Mouse (Mus musculus) forebrain, embryonic 13.5 days (tissue): Measurements from ENCODE around the gene Msl1. TPM values are rescaled to one million over a fixed set of nuclear protein-coding genes. Genes with fewer than 3 reads are reported as not detected.

Experiments used
- ATAC-seq: fragments of 200-750 bp; cut with Nextera tagmentation; 2 replicates; pipeline ENCODE4 v1.8.0; 2017
- H3K27ac ChIP-seq: fragments of 300-500 bp; sonication (generic); 2 replicates; pipeline ENCODE4 v1.5.1; 2015; ENCODE audit warnings: inconsistent platforms, mild to moderate bottlenecking, moderate library complexity
- H3K27me3 ChIP-seq: fragments of 300-500 bp; sonication (generic); 2 replicates; pipeline ENCODE4 v1.6.1; 2015; ENCODE audit warnings: mild to moderate bottlenecking, inconsistent platforms
- H3K36me3 ChIP-seq: fragments of 300-500 bp; sonication (generic); 2 replicates; pipeline ENCODE4 v1.6.1; 2015; ENCODE audit warnings: mild to moderate bottlenecking, inconsistent platforms; ENCODE audit not compliant: poor library complexity, severe bottlenecking
- H3K4me1 ChIP-seq: fragments of 300-500 bp; sonication (generic); 2 replicates; pipeline ENCODE4 v1.6.1; 2015; ENCODE audit warnings: inconsistent platforms
- H3K4me2 ChIP-seq: fragments of 300-500 bp; sonication (generic); 2 replicates; pipeline ENCODE4 v1.6.1; 2015; ENCODE audit warnings: inconsistent platforms, mild to moderate bottlenecking, moderate library complexity
- H3K4me3 ChIP-seq: fragments of 300-500 bp; sonication (generic); 2 replicates; pipeline ENCODE4 v1.5.1; 2015; ENCODE audit warnings: mild to moderate bottlenecking, inconsistent platforms
- H3K9ac ChIP-seq: fragments of 300-500 bp; sonication (generic); 2 replicates; pipeline ENCODE4 v1.6.1; 2015; ENCODE audit warnings: mild to moderate bottlenecking, inconsistent platforms
- H3K9me3 ChIP-seq: fragments of 300-500 bp; sonication (generic); replicated peaks from 2 replicates; pipeline ENCODE4 v1.6.1; 2016; ENCODE audit warnings: inconsistent platforms
- WGBS: fragments of 180-500 bp; shearing (Covaris S2); methylation state at CpG from one replicate; pipeline ENCODE4 v1.1.7; 2015; 5-methylcytosine and 5-hydroxymethylcytosine counted together
- polyA plus RNA-seq: library from polyadenylated mRNA; unstranded; fragments of >200 nt; fragmentation: Nextera tagmentation; extraction: Ambion mirVana; gene quantifications from 2 replicates; pipeline ENCODE4 v1.2.1, GENCODE M21; 2015

The Msl1 gene
- polyA plus RNA-seq, 1 experiment from 2014 or later = 31.3 TPM

GRCm38 (mm10) chr11:98773635-98774295 lies 21.6 kb upstream of the Msl1 start:
- ATAC-seq = peak; percentile 83
- Histone ChIP-seq H3K27ac (peak overlapping the region; percentile 36; the same call in 1 of the 2 replicates), H3K9ac (peak overlapping the region; percentile 65; the same call in 1 of the 2 replicates), H3K4me3 (peak overlapping the region; percentile 40), H3K4me2 (peak overlapping the region; percentile 80), H3K27me3 (no peaks in the 10 kb centered on the region), H3K36me3 (peaks cover 30% of the 10 kb centered on the region), H3K9me3 (no peaks in the 10 kb centered on the region), H3K4me1 (peaks cover 61% of the 10 kb centered on the region)
- WGBS = 2% methylated on average over 37 of the region's 37 CpGs

GRCm38 (mm10) chr11:98774582-98775347 lies 20.6 kb upstream of the Msl1 start, which contains the start of gene Nr1d1:
TSS of gene Nr1d1 (minus strand) at chr11:98775333.
- peaks cover 20% of the 10 kb centered on the region for H3K36me3 ChIP-seq
- peak within 1 kb of the TSS; percentile 71 for H3K27ac ChIP-seq
- H3K4me3 ChIP-seq = peak within 1 kb of the TSS; percentile 40
- no peaks in the 10 kb centered on the region for H3K9me3 ChIP-seq
- H3K27me3 ChIP-seq = no peaks in the 10 kb centered on the region
- WGBS = under 1% methylated on average over 22 of the region's 22 CpGs
- H3K9ac ChIP-seq = peak within 1 kb of the TSS; percentile 65
- ATAC-seq = peak; percentile 9; the same call in 1 of the 2 replicates
- H3K4me2 ChIP-seq = peak within 1 kb of the TSS; percentile 80
- peaks cover 51% of the 10 kb centered on the region for H3K4me1 ChIP-seq

GRCm38 (mm10) chr11:98775348-98776051 lies 19.8 kb upstream of the Msl1 start:
- H3K27me3 ChIP-seq = no peaks in the 10 kb centered on the region

GRCm38 (mm10) chr11:98776052-98776764 lies 19.1 kb upstream of the Msl1 start:
- H3K4me1 ChIP-seq = peaks cover 51% of the 10 kb centered on the region
- peak overlapping the region; percentile 40; the same call in 1 of the 2 replicates for H3K9ac ChIP-seq
- 0 out of 2 replicates have a peak overlapping the region, but pooled peaks have one; percentile 80 for H3K4me2 ChIP-seq

More at GRCm38 (mm10) chr11:98775348-98776051, 19.8 kb upstream of the Msl1 start:
- H3K27ac ChIP-seq = peak overlapping the region; percentile 71; the same call in 1 of the 2 replicates
- H3K4me3 ChIP-seq = peak overlapping the region; percentile 40
- WGBS = 6% methylated on average over 15 of the region's 15 CpGs
- peak; percentile 87 for ATAC-seq
- H3K36me3 ChIP-seq = peaks cover 12% of the 10 kb centered on the region
- peak overlapping the region; percentile 80 for H3K4me2 ChIP-seq
- H3K4me1 ChIP-seq = peaks cover 50% of the 10 kb centered on the region
- no peaks in the 10 kb centered on the region for H3K9me3 ChIP-seq
- H3K9ac ChIP-seq = peak overlapping the region; percentile 65; the same call in 1 of the 2 replicates

GRCm38 (mm10) chr11:98776843-98777590 lies 18.3 kb upstream of the Msl1 start:
- Histone ChIP-seq H3K9ac (peak overlapping the region; percentile 40), H3K4me2 (peak overlapping the region; percentile 14; the same call in 1 of the 2 replicates), H3K9me3 (no peaks in the 10 kb centered on the region), H3K4me1 (peaks cover 57% of the 10 kb centered on the region), H3K36me3 (no peaks in the 10 kb centered on the region), H3K4me3 (no peak overlapping the region), H3K27me3 (no peaks in the 10 kb centered on the region), H3K27ac (peak overlapping the region; percentile 40)
- ATAC-seq = no peak
- 4% methylated on average over 9 of the region's 9 CpGs for WGBS

More at GRCm38 (mm10) chr11:98776052-98776764, 19.1 kb upstream of the Msl1 start:
- no peak overlapping the region for H3K4me3 ChIP-seq
- no peak for ATAC-seq
- no peaks in the 10 kb centered on the region for H3K27me3 ChIP-seq
- H3K9me3 ChIP-seq = no peaks in the 10 kb centered on the region
- H3K27ac ChIP-seq = peak overlapping the region; percentile 40
- 61% methylated on average over 12 of the region's 12 CpGs for WGBS
- peaks cover 5% of the 10 kb centered on the region for H3K36me3 ChIP-seq

- Histone ChIP-seq H3K9ac (no peak overlapping the region), H3K4me1 (peaks cover 62% of the 10 kb centered on the region), H3K27me3 (no peaks in the 10 kb centered on the region), H3K36me3 (no peaks in the 10 kb centered on the region), H3K4me3 (no peak overlapping the region), H3K4me2 (no peak overlapping the region), H3K27ac (no peak overlapping the region), H3K9me3 (no peaks in the 10 kb centered on the region)
- ATAC-seq = no peak
These were observed 17.4 kb upstream of the Msl1 start for GRCm38 (mm10) chr11:98777888-98778287.

- H3K27me3 ChIP-seq = no peaks in the 10 kb centered on the region
- no peaks in the 10 kb centered on the region for H3K9me3 ChIP-seq
- no peaks in the 10 kb centered on the region for H3K36me3 ChIP-seq
- H3K4me1 ChIP-seq = peaks cover 59% of the 10 kb centered on the region
- WGBS = 14% methylated on average over 13 of the region's 14 CpGs
- H3K9ac ChIP-seq = 0 out of 2 replicates have a peak overlapping the region, but pooled peaks have one; percentile 34
- H3K4me3 ChIP-seq = no peak overlapping the region
- H3K4me2 ChIP-seq = peak overlapping the region; percentile 53
- peak overlapping the region; percentile 76 for H3K27ac ChIP-seq
- ATAC-seq = peak; percentile 34
These were observed 13.3 kb upstream of the Msl1 start for GRCm38 (mm10) chr11:98781851-98782512.

- WGBS = 5% methylated on average over 17 of the region's 17 CpGs
These were observed 12.6 kb upstream of the Msl1 start for GRCm38 (mm10) chr11:98782651-98783235.

GRCm38 (mm10) chr11:98783236-98783696 lies 12.1 kb upstream of the Msl1 start:
- Histone ChIP-seq H3K4me2 (peak overlapping the region; percentile 53), H3K4me1 (peaks cover 63% of the 10 kb centered on the region), H3K9ac (peak overlapping the region; percentile 55), H3K27me3 (no peaks in the 10 kb centered on the region), H3K9me3 (no peaks in the 10 kb centered on the region), H3K27ac (peak overlapping the region; percentile 76), H3K36me3 (no peaks in the 10 kb centered on the region), H3K4me3 (peak overlapping the region; percentile 9; the same call in 1 of the 2 replicates)
- 2% methylated on average over 20 of the region's 20 CpGs for WGBS
- peak; percentile 52 for ATAC-seq

More at GRCm38 (mm10) chr11:98782651-98783235, 12.6 kb upstream of the Msl1 start:
- peak overlapping the region; percentile 53 for H3K4me2 ChIP-seq
- no peaks in the 10 kb centered on the region for H3K27me3 ChIP-seq
- H3K36me3 ChIP-seq = no peaks in the 10 kb centered on the region
- H3K9ac ChIP-seq = peak overlapping the region; percentile 55
- peak overlapping the region; percentile 9; the same call in 1 of the 2 replicates for H3K4me3 ChIP-seq
- H3K27ac ChIP-seq = peak overlapping the region; percentile 76
- H3K9me3 ChIP-seq = no peaks in the 10 kb centered on the region
- H3K4me1 ChIP-seq = peaks cover 60% of the 10 kb centered on the region
- ATAC-seq = 0 out of 2 replicates have a peak, but pooled peaks have one; percentile 2

GRCm38 (mm10) chr11:98784139-98784538 lies 11.2 kb upstream of the Msl1 start:
- H3K4me1 ChIP-seq = peaks cover 70% of the 10 kb centered on the region
- H3K4me3 ChIP-seq = no peak overlapping the region
- no peaks in the 10 kb centered on the region for H3K9me3 ChIP-seq
- ATAC-seq = no peak
- 74% methylated on average over 4 of the region's 4 CpGs for WGBS
- H3K27ac ChIP-seq = no peak overlapping the region
- H3K4me2 ChIP-seq = no peak overlapping the region
- H3K27me3 ChIP-seq = no peaks in the 10 kb centered on the region
- no peak overlapping the region for H3K9ac ChIP-seq
- no peaks in the 10 kb centered on the region for H3K36me3 ChIP-seq
